Mouse (Mus musculus): ENCODE measurements around the gene Ffar3.
A peak's percentile ranks its signal among the peaks of the same experiment; 100 is the strongest.

The Ffar3 gene

DNA sequence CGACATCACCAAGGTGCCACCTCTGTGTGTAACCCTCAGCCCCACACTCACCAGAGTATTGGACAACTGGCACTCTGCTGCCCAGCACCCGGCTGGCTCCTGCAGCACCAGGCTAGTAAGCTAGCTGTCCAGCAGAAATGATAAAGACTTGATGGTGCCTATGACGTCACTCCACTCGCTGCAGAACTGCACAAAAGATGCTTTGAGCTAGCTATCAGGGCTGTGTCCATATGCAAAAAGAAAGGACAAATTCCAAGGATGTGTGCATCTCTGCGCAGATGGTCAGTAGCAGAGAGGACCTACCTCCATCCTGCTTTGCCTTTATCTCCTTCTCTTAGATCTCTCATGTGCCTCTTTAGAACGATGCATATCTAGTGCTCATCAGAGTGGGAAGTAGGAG lies at the start of gene Ffar3:
Gene Ffar3, minus strand, starts transcription at position 101 of the 400 bp plus-strand sequence.
- no peak for DNase-seq

GRCm38 (mm10) chr7:30904042-30904441 lies 48.1 kb upstream of the Ffar3 start:
- DNase-seq = no peak

DNA sequence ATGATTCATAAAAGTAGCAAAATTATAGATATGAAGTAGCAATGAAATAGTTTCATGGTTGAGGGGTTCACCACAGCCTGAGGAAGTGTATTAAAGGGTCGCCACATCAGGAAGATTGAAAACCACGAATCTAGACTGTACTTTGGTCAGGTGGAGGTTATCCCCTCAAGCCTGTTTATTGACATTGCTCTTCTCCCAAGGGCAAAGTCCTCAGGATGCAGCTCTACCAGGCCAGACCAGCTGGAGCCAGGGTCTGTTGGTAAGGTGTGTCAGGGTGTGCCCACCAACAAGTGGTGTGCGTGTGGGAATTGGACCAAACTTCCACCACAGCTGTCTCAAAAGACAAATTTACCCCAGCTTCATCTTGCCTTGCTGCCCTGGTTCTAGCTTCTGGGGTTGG lies 39.2 kb upstream of the Ffar3 start:
- DNase-seq = no peak

- DNase-seq = peak; percentile 57
Observed at GRCm38 (mm10) chr7:30892515-30892914, 36.5 kb upstream of the Ffar3 start.

GRCm38 (mm10) chr7:30891746-30892145 lies 35.8 kb upstream of the Ffar3 start:
- no peak for DNase-seq

GRCm38 (mm10) chr7:30890681-30891080 lies 34.7 kb upstream of the Ffar3 start:
- no peak for DNase-seq

DNA sequence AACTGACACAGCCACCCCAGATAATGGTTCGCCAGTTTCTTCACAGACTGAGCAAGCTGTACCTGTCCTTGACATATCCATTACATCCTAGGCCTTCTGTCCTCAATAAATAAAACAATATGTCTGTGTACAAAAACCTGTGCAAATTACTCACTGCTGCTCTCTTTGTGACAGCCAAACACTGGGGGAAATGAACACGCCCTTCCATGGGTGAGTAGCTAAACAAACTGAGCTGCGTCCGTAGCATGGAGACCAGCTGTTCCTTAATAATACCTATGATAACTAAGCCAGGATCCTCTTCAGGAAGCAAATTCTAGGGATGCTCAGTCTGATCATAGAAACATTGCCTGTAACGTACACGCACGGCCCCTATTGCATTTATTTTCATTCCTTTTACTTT lies 32.8 kb upstream of the Ffar3 start:
- DNase-seq = no peak

DNA sequence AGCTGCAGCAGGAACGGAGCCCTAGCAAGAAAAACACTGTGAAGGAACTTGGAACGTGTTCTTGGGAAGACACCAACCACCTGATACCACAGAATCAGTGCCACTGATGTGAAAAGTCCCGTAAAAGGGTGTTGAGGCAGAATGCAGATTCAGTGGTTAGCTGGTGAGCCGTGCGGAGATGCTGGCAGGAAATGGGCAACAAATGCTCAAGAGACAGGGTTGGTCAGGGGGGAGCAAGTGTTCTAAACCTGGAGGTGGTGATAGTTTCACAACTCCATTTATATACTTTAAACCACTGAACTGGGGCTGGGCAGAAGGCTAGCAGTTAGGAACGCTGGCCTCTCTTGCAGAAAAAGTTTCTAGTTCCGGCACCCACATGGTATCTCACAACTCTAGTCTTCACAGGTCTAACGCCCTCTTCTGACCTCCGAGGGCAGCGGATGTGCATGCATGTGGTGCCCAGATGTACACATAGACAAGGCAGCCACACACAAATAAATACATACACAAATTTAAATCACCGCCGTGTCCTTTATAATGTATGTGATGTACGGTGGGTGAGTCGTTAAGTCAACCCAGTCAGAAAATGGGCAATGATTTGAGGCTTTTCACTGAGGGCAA lies 31.7 kb upstream of the Ffar3 start:
- DNase-seq = no peak

DNA sequence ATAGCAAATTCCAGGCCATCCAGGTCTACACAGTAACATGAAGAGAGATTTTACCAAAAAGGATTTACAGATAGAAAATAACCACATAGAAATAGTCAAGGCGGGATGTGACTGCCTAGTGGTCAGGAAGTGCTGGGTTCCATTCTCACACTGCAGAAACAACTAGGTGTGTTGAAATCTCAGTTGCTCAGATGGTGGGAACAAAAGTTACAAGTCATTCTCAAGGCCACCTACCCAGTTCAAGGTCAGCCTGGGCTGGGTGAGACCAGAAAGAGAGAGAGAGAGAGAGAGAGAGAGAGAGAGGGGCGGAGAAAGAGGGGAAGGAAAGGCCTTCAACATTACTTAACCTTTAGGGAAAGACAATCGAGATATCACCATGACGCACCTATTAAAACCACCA lies 30.9 kb upstream of the Ffar3 start:
- no peak for DNase-seq

- DNase-seq = no peak
Observed at GRCm38 (mm10) chr7:30884047-30884446, 28.1 kb upstream of the Ffar3 start.

DNA sequence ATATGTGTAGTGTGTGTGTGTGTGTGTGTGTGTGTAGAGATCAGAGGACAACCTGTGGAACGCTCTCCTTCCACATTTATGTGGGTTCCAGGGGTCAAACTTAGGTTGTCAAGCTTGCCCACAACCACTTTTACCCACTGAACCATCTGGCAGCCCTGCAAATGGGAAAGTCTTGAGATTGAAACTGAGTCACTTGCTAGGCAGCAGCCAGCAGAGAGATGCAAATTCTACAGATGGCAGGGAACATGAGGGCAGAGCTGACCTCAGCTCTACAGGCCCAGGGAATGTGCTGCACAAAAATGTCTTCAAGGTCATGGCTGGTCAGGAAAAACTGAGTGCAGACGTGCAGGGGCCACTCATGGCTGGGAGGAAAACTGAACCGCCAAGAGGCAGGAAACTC lies 25.4 kb upstream of the Ffar3 start:
- DNase-seq = no peak

- DNase-seq = no peak
Observed at GRCm38 (mm10) chr7:30880176-30880575, 24.2 kb upstream of the Ffar3 start, which contains the start of gene Cd22. Gene Cd22, minus strand, starts transcription at chr7:30880342.

DNA sequence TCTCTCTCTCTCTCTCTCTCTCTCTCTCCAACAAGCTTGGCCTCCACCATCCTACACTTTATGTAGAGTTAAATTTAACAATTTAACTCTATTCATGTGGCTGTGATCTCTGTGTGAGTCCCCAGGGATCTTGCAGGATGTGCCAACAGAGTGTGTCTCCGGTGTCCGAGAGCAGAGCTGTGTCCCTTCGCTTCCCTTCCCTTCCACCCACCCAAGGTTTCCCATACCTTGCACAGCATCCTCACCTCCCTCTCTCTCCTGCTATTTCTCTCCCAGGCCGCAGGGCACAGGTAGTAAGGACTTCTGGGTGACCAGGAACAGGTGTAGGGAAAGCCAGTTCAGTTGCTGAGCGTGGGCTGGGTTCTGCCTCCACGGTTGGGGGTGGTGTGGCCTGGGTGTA lies 23.0 kb upstream of the Ffar3 start:
- no peak for DNase-seq

- peak; percentile 54 for DNase-seq
Observed at GRCm38 (mm10) chr7:30873083-30873482, 17.1 kb upstream of the Ffar3 start.

DNA sequence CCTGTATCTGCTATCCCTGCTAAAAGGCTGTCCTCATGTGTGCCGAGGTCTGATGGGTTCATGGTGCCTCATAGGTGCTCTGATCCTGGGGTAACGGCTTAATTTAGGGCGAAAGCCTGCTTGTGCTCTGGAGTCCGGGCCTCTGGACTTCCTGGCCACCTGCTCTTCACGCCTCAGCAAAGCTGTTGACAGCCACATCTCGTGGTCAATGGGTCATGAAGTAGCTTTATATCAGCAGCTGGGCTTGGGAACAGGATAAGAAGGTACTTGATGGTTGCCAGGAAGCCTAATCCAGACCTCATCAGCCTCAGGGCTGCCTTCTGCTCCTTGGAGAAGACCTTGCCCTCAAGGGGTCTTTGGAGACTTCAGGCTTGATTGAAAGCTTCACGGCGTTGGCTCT lies 7.4 kb upstream of the Ffar3 start:
- no peak for DNase-seq

DNA sequence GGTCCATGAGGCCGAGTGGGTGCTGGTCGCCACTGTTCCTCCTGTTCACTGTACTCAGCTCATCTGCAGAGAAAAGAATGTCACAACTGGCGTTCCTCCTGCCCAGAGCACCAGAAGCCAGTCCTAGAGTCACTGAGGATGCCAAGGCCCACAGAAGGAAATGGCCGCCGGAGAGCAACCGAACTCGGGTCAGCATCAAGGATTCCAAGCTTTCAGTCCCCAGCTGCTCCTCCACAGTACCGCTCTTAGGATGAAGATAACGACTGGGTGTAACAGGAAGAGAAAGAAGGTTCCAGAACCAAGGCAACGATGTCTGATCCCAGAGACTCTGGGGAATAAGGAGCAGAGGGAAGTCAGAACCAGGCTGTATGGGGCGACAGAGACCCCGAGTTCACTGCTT lies 5.5 kb upstream of the Ffar3 start, which contains the start of gene Ffar1:
Gene Ffar1, minus strand, starts transcription at position 101 of the 400 bp plus-strand sequence.
- DNase-seq = no peak

DNA sequence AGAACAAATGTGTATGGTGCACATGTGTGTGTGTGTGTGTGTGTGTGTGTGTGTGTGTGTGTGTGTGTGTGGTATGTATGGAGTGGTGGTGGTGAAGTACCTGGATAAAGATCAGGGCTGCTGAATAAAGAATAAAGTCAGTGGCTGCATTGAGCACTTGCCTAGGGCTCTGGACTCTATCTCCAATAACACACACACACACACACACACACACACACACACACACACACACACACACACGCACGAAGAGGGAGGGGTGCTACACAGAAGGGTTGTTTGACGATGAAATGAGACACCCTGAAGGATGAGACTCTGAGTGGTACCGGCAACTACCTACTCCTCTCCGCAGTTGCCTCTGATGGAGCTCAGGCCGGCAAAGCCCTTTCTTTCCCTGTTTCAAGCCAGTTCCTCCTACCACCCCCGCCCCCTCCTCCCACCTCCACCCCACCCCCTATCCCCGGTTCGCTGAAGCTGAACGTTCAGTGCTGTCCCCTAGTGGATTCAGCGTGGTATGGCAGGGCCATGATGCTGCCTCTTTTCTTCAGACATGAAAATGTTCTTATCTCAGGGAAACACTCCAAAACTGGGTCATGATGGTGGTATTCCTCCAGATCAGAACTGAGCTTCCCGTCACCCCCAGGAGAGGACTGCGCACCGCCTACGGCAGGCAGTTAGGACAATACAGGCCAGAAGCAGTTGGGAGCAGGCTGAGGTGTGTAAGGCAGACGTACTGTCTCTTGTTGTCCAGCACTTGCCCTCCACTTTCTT lies 3.8 kb upstream of the Ffar3 start:
- DNase-seq = no peak

- peak; percentile 62 for DNase-seq
Observed at GRCm38 (mm10) chr7:30859290-30859634, 3.3 kb upstream of the Ffar3 start.

DNA sequence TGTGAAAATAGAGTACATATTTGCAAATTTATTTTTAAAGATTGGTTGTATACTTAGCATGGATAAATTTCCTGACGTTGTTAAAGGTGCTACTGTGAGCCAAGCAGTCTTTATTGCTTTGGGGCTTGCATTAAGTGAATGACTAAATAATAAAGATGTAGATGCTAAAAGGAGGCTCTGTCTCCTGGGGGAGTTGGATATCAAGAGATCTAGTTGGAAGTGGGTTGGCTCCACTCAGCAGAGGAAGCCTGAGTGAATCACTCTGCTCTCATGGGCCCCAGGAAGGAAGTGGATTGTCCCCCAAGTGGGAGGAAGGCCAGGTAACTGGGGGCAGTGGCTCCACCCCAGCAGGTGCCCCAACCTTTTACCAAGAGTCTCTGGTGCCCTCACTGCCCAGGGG lies 1.8 kb upstream of the Ffar3 start:
- DNase-seq = no peak

DNA sequence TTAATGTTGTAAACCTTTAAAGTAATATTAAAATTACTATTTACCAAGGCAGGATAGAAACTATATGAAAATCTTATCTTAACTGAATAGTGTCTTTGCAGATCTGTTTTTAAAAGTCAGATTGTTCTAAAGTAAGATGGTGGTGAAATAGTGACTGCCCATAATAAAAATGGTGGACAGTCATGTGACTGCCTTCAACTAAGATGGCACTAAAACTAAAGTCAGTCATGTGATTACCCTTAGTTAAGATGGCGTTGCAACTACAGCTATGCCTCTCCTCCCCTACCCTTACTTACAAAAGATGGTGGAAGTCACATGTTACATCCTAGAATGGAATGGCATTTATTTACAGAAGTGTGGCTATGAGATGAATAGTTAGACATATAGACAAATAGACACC lies 4.6 kb downstream of the Ffar3 start:
- DNase-seq = no peak

GRCm38 (mm10) chr7:30847934-30848333 lies 8.0 kb downstream of the Ffar3 start:
- DNase-seq = no peak

- peak; percentile 14 for DNase-seq
Observed at GRCm38 (mm10) chr7:30847386-30847785, 8.6 kb downstream of the Ffar3 start.

GRCm38 (mm10) chr7:30846505-30847053 lies 9.4 kb downstream of the Ffar3 start:
- DNase-seq = no peak

- DNase-seq = no peak
Observed at GRCm38 (mm10) chr7:30844676-30845297, 11.2 kb downstream of the Ffar3 start.
